Mouse (Mus musculus): ENCODE results near the gene Cdipt.

DNA sequence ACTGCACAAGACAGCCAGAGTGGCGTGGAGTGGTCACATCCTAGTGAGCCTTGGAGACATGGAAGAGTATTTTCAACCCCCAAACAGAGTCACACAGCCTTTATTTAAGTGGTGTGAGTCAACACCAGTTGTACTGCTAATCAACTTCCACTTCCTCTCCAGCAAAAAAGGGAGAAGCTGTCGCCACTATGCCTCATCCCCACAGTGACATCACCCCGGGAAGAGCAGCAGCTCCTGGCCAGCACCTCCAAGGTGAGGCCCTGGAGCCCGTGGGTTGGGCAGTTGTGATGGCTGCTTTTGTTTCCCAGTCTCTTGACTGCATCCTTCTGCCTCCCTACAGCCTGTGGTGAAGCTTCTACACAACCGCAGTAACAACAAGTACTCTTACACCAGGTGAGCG, 34.5 kb upstream of the Cdipt start:
- no peak for TF ChIP-seq CTCF (conservative IDR thresholded peaks at IDR 0.05; ENCODE audit: insufficient read depth, insufficient read length, low read depth, low read length)
- no peak for TF ChIP-seq POLR2A (IDR thresholded peaks at IDR 0.05; ENCODE audit: low read depth, low read length)

Data from kidney, adult 2 months (tissue).